Mouse (Mus musculus): ENCODE measurements at regions not wholly inside any gene's neighbourhood (a gene's known extent, or its start where the extent isn't known, plus 50 kb on each side); places are given as distances from the start of the nearest gene placed in this dataset.
"Not testable (repeated sequence)": the region's sequence is repeated elsewhere in the genome, so short reads cannot be mapped to it uniquely, and the experiment has no call there.

GRCm38 (mm10) chr1:79379736-79380135, 60.2 kb downstream of the Scg2 start:
- DNase-seq (ENCODE audit: extremely low read depth, low read depth, low spot score) = no peak

- DNase-seq (ENCODE audit: extremely low read depth, low read depth, low spot score) = no peak
Observed at GRCm38 (mm10) chr1:79374811-79375210, 65.1 kb downstream of the Scg2 start.

DNA sequence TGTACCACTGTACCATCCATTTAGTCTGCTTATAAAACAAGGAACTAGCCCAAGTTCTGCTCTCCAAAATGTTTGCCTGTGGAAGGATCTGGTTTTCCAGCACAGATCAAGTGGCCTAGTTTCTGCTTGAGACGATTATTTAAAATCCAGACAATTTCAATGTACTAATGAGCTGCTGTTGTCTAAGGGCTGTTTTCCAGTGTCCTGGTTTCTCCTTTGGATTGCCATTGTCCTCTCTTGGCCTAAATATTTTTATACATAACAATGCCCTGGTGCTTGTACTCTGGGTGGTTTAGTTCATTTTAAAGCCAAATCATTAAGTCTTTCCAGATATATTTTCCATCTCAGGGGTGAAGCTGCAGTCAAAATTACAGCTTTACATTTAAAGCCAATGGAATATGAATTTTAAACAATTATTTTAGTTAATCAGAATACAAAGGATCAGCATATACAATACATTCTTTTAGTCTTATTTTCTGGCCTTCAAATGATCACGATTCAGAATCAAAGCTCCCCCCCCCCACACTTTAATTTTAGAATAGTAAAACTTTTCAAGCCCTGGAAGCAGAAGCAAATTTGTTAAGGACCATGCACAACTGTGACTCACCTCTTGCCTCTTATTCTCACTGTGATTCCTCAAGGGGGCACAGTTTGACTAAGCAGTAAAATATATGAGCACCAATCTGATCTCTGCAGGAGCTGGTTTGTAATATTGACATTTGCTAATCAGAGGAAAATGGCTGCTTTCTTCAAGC, 82.5 kb downstream of the Scg2 start:
- no peak for DNase-seq (ENCODE audit: extremely low read depth, low read depth, low spot score)

DNA sequence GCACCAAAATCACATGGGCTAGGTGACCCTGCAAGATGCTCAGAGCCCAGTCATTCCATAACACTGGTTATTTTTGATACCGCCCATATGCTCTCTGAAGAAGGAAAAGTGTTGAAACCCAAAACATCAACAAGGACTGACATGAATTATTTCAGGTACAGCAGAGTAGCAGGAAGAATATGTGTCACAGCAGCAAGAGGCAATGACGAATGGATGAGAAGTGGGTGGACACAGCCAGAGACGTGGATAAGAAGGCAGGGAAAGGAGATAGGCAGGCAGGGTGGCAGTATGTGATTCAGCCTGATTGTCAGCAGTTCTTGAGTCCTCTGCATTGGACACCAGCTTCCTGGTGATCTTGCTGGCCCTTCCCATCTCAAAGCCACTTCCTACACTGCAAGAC, 93.4 kb downstream of the Scg2 start:
- no peak for DNase-seq (ENCODE audit: extremely low read depth, low read depth, low spot score)

DNA sequence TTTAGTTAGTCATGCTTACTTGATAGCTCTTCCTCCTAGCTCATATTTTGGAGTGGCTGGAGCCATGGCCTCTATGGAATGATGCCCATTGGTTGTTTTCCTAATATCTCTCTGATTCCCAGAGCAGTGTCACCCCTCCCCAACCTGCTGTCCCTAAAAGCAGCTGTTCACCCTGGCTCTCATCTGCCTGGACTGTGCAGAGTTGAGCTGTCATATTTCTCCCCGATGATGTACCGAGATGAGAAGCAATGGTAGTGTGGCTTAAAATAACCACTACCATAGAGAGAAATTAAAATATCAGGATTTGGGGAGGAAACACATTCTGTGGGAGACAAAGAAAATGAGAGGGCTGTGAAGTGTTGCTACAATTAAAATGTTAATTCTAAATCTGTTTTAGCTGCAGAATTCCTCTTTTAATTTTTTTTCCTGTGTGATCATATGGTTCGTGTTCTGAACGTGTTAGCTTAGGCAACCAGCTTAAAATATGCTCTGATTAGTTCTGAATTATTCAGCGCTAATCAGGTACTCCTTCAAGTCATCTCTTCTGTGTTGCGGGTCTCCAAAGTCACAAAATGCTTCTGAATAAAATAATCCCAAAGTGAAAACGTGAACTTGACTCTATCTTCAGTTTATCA, 104.3 kb downstream of the Scg2 start:
- no peak for DNase-seq (ENCODE audit: extremely low read depth, low read depth, low spot score)

DNA sequence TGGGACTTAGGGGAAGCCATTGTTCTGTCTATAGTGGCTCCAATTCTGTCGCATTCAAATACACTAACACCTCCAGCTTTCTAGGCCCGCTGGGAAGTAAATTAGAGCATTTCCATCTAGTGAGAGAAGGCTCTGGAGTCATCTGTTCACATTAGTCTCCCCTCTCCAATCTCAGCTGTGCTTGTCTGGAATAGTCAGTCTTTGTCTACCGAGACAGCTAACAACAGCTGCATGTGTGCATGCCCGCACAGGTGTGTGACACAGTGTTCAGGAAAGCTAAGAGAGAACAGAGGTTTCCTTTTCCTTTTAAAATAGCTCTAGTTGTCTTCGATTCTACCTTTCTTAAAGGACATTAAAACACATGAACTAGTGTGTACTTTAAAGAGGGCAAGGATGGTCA, 122.7 kb downstream of the Scg2 start:
- DNase-seq (ENCODE audit: extremely low read depth, low read depth, low spot score) = no peak

DNA sequence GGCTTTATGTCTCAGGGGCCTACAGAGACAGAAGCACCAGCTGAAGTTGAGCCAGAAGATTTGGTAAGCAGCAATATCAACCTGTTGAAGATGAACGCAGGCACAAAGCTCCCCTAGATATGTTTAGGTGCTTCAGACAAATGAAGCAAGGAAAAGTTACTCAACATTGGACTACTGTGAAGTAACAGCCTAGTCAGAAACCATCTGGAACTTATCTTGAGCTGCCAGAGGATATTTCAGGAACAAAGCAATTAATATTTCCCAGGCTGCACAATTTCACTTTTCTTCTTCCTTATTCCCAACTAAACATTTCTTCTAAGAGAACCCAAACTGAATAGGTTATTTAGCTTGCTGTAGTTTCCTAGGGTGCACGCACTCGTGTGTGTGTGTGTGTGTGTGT, 125.1 kb downstream of the Scg2 start:
- DNase-seq (ENCODE audit: extremely low read depth, low read depth, low spot score) = peak; percentile 4

GRCm38 (mm10) chr1:79312153-79312552, 127.8 kb downstream of the Scg2 start:
- DNase-seq (ENCODE audit: extremely low read depth, low read depth, low spot score) = no peak

DNA sequence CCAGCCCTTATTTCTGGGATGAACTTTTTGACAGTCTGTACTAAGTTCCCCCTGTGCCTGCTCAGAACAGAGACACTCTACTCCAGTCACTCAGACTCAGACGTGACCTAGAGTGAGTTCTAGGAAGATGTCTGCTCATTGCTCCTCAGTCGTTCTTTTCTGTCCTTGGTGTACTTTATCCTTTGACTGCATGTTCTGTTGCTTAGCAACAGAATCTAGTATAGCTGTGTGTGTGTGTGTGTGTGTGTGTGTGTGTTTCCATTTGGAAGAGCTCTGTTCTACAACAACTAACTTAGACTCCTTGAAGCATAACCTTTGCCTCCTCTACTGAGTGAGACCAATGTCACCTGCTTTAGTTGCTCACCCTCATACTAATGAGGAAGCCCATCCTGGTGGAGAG, 136.3 kb downstream of the Scg2 start:
- no peak for DNase-seq (ENCODE audit: extremely low read depth, low read depth, low spot score)

GRCm38 (mm10) chr1:79299639-79300038, 140.3 kb downstream of the Scg2 start:
- DNase-seq (ENCODE audit: extremely low read depth, low read depth, low spot score) = no peak

GRCm38 (mm10) chr1:79259726-79260125, 180.2 kb downstream of the Scg2 start:
- DNase-seq (ENCODE audit: extremely low read depth, low read depth, low spot score) = no peak

DNA sequence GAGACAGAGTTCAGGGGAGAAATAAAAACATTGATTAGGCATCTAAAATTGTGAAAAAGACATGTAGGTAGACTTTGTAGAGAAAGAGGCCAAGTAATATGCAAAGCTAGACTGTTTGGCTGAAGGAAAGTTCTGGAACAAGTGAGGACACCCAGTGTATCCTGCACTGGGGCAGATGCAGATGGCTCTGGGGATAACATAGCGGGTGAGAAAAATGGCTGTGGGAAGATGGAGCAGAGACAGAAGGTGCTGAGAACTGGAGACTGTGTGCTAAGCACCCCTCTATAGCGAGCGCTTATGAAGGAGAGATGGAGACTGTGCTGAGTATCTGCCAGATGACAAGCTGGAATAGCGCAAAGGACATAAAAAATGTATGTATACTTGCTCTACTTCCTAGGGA, 226.9 kb downstream of the Scg2 start:
- no peak for DNase-seq (ENCODE audit: extremely low read depth, low read depth, low spot score)

GRCm38 (mm10) chr1:79212471-79212870, 227.4 kb downstream of the Scg2 start:
- no peak for DNase-seq (ENCODE audit: extremely low read depth, low read depth, low spot score)

GRCm38 (mm10) chr1:79211981-79212380, 227.9 kb downstream of the Scg2 start:
- not testable (repeated sequence) for DNase-seq (ENCODE audit: extremely low read depth, low read depth, low spot score)

DNA sequence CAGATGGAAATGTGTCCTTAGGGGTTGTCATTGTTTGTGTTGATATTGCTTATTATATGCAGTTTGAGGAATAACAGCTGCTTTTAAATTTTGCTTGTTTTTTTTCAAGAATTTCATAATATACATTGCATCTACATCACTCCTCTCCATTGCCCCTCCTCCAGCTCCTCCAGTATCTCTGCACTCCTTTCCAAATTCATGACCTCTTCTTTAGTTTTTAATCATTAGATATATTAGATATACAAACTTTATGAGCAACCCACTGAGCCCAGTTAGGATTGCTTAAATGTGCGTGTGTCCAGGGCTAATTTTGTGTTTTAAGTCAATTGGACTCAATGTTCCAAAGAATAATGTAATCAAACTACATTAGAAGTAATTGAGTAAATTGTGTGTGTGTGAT, 232.7 kb downstream of the Scg2 start:
- DNase-seq (ENCODE audit: extremely low read depth, low read depth, low spot score) = no peak

GRCm38 (mm10) chr1:79197682-79198081, 242.2 kb downstream of the Scg2 start:
- no peak for DNase-seq (ENCODE audit: extremely low read depth, low read depth, low spot score)

DNA sequence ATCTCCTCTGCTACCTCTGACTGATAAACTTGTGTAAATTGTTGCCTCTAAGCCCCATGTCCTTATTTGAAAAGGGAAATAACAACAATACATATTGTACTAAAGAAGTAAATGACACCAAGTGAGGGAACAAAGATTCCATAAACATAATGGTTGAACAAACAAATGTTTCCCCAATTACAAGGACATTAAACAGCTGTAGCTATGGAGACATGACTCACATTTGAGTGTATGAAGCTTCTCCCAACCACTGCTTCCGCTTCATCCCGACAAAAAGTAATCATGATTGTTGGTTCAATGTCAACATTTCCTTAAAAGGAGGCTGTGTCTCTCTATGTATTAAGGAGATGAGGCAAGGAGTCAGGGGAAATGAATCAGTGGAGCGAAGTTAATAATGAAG, 248.9 kb downstream of the Scg2 start:
- no peak for DNase-seq (ENCODE audit: extremely low read depth, low read depth, low spot score)

DNA sequence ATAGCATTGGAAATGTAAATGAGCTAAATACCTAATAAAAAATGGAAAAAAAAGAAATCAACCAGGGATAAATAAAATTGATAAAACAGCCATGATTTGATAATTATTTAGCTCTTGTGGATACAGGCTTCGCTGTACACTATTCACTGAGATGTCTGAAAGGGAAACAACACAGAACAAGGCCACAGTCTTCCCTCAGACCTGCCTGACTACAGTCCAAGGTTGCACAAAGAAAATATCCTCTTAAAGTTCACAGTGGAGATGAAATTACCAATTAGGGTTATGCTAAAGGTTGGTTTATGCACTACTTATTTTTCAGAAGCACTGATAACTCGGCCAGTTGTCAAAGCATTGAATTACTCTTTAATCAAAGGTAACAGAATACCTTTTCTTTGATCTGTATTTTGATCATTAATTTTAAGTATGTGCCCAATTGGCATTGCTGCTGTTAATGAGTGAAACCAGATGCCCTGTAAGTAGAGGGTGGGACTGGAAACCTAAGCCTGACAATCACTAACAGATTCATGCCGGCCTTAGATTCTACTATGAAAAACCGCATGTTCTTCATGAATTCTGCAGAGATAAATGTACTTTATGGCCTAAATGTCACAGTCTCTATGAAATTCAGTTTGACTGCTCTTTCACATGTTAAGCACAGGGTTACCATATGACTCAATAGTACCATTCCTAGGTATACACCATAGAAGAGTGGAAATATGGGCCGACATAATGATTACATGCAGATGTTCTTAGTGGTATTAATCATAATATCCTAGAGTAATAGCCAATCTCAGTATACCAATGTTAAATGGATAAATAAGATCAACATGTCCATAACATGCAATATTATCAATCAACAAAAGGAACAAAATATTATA, 256.1 kb downstream of the Scg2 start:
- no peak for DNase-seq (ENCODE audit: extremely low read depth, low read depth, low spot score)

GRCm38 (mm10) chr1:79144113-79144512, 295.8 kb downstream of the Scg2 start:
- DNase-seq (ENCODE audit: extremely low read depth, low read depth, low spot score) = peak; percentile 16

Data from fat pad, adult 2 months (tissue).